In the genomic region with DNA sequence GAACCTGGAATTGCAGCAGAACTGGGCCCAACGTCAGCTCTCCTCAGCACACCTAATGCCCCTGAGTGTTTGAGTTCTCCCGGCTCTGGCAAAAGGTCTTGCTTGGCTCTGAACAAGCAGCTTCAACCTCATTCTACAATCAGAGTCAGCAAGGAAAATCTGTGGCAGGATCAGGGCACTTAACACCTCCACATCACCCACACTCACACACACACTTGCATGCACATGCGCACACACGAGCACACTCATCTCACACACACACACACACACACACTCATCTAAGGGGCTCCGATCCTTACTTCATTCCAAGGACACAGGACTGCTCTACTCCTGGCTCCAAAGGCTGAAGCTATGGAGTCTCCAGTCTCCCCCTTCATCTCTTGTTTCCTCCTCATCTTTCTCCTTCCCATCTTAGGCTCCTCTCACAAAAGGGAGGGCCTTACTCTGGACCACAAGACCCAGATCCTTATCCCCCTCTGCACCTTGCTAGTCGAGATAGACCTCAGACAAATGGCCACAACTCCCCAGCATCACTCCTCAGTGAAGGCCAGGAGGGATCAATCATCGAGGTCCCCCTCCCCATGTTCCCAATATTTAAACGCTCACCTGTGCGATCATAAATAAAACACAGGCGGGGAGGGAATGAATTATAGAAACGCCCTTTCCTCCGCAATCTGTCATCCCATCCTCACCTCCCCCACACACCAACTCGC, we compare ENCODE assay signal across 10 mouse cellular contexts. TPM values are rescaled to one million over a fixed set of nuclear protein-coding genes. Genes with fewer than 3 reads are reported as not detected.
DNase-seq lines count a peak whose midpoint lies in the region; ATAC-seq and TF ChIP-seq lines count a peak whose summit lies in the region.
"Had no signal": no experiment of that assay in that cellular context is flagged by ENCODE, and none has a peak within 500 bp of the region (broad histone marks: within the 10 kb centered on the region; RNA-seq: fewer than 3 reads in every experiment).

No protein-coding gene starts in this region.

- WGBS in lung, postnatal 0 days = 52% methylated on average over 13 of the region's 13 CpGs
- 72% methylated on average over 13 of the region's 13 CpGs for WGBS in intestine, embryonic 16.5 days

- peak overlapping the region; percentile 57; the same call in 1 of the 2 replicates for H3K27ac ChIP-seq in lung, postnatal 0 days (ENCODE audit: low read length)
- no peak overlapping the region for H3K27ac ChIP-seq in intestine, embryonic 16.5 days (ENCODE audit: low read length)

- no peak overlapping the region for H3K9ac ChIP-seq in lung, postnatal 0 days (replicated peaks; ENCODE audit: low read depth)
- H3K9ac ChIP-seq in intestine, embryonic 16.5 days (ENCODE audit: low read depth, low read length) = peak overlapping the region; percentile 33; the same call in 1 of the 2 replicates

- H3K4me3 ChIP-seq in lung, postnatal 0 days (ENCODE audit: low read depth, low read length) = 0 out of 2 replicates have a peak overlapping the region, but pooled peaks have one; percentile 1
- no peak overlapping the region for H3K4me3 ChIP-seq in intestine, embryonic 16.5 days (ENCODE audit: low read length)

- TF ChIP-seq EP300 in lung, postnatal 0 days (IDR thresholded peaks at IDR 0.05) = no peak

- no peak for ATAC-seq in lung, postnatal 0 days
- ATAC-seq in intestine, embryonic 16.5 days = no peak
- ATAC-seq: CD4-positive, CD25-positive, alpha-beta regulatory T cell, adult 4 months had no signal

- no peaks in the 10 kb centered on the region for H3K27me3 ChIP-seq in lung, postnatal 0 days (replicated peaks; ENCODE audit: insufficient read depth, low read length)
- no peaks in the 10 kb centered on the region for H3K27me3 ChIP-seq in intestine, embryonic 16.5 days (replicated peaks; ENCODE audit: control insufficient read depth, insufficient read depth, low read length)

- H3K4me1 ChIP-seq in lung, postnatal 0 days (ENCODE audit: insufficient read depth, low read depth, low read length) = peaks cover 7% of the 10 kb centered on the region; the same call in 1 of the 2 replicates
- peaks cover 10% of the 10 kb centered on the region for H3K4me1 ChIP-seq in intestine, embryonic 16.5 days (ENCODE audit: control insufficient read depth, insufficient read depth, low read length)

- H3K36me3 ChIP-seq in lung, postnatal 0 days (ENCODE audit: insufficient read depth, low read length) = no peaks in the 10 kb centered on the region
- H3K36me3 ChIP-seq in intestine, embryonic 16.5 days (ENCODE audit: control insufficient read depth, insufficient read depth, low read length) = no peaks in the 10 kb centered on the region

- intact Hi-C loops in heart, postnatal 36 days (cut with DNase I) = loop anchor here (2.0 to 5.0 kb wide), 2 partner anchors 33 to 34 kb away; no protein-coding TSS in a partner anchor

- no peak for TF ChIP-seq CTCF in lung, postnatal 0 days (IDR thresholded peaks at IDR 0.05)

- H3K4me2 ChIP-seq in lung, postnatal 0 days (replicated peaks; ENCODE audit: low read depth, low read length) = peak overlapping the region; percentile 27; the same call in 1 of the 2 replicates
- H3K4me2 ChIP-seq in intestine, embryonic 16.5 days (ENCODE audit: low read depth, low read length) = 0 out of 2 replicates have a peak overlapping the region, but pooled peaks have one; percentile 5

- H3K9me3 ChIP-seq in lung, postnatal 0 days (ENCODE audit: low read length) = no peaks in the 10 kb centered on the region
- no peaks in the 10 kb centered on the region for H3K9me3 ChIP-seq in intestine, embryonic 16.5 days (ENCODE audit: control insufficient read depth, low read length)

- peak; percentile 89 for DNase-seq in heart, adult 11 months
- DNase-seq in heart, postnatal 36 days = no peak
- DNase-seq in lung, postnatal 0 days (ENCODE audit: low spot score) = no peak
- no peak for DNase-seq in lung, postnatal 10 days
- DNase-seq in right cerebral cortex, postnatal 25 days = peak; percentile 24
- DNase-seq in thymus, postnatal 0 days (ENCODE audit: low spot score) = no peak
- DNase-seq in retina, embryonic 14.5 days (ENCODE audit: low spot score) = no peak
- DNase-seq: adrenal gland, postnatal 25 days had no signal

RNA-seq across cellular contexts. Expression of a gene that starts 3.0 kb away (rescaled TPM):
- total RNA-seq in heart, postnatal 36 days (2021) = 100 to 1,000 TPM; 766 to 844 TPM
- polyA plus RNA-seq in lung, postnatal 0 days (2015; fragmentation: Nextera tagmentation; extraction: Ambion mirVana) = 36.4 and 38.7 TPM in 2 replicates
- 80.0 and 84.3 TPM in 2 replicates for polyA plus RNA-seq in intestine, embryonic 16.5 days (2015; fragmentation: Nextera tagmentation; extraction: Ambion mirVana)
- 15.8 and 16.1 TPM in 2 replicates for polyA plus RNA-seq in thymus, postnatal 0 days (2015; fragmentation: Nextera tagmentation; extraction: Ambion mirVana)

Comparison
In these comparisons a context has a peak if more than half of its experiments do, and no peak if none do; other contexts are left out.
1. DNase-seq: peak in heart, adult 11 months (single experiment) and right cerebral cortex, postnatal 25 days (single experiment); none in heart, postnatal 36 days (0 of 2), lung, postnatal 0 days (single experiment), lung, postnatal 10 days (single experiment), thymus, postnatal 0 days (single experiment) and retina, embryonic 14.5 days (single experiment).